Mouse (Mus musculus) cerebellum, adult 2 months (tissue): Measurements from ENCODE around the gene Mfsd4b4. TPM values are rescaled to one million over a fixed set of nuclear protein-coding genes. Genes with fewer than 3 reads are reported as not detected.

Source experiments
- DNase-seq, 2 experiments: peaks; one replicate each; pipeline ENCODE4 v3.0.0; 2021
- H3K27ac ChIP-seq: fragments of 200-500 bp; 2 replicates; pipeline ENCODE4 v1.5.1; 2012; ENCODE audit warnings: low read length, control low read depth, inconsistent platforms; ENCODE audit not compliant: insufficient read depth
- H3K27me3 ChIP-seq: fragments of 200-500 bp; 2 replicates; pipeline ENCODE4 v1.6.1; 2012; ENCODE audit warnings: inconsistent platforms, mild to moderate bottlenecking, low read length, moderate library complexity; ENCODE audit not compliant: control insufficient read depth, insufficient read depth
- H3K4me1 ChIP-seq: fragments of 200-500 bp; 2 replicates; pipeline ENCODE4 v1.6.1; 2011; ENCODE audit warnings: low read length; ENCODE audit not compliant: control insufficient read depth, insufficient read depth
- H3K4me3 ChIP-seq: fragments of 200-500 bp; replicated peaks from 2 replicates; pipeline ENCODE3; 2011; ENCODE audit warnings: mild to moderate bottlenecking, low read depth, low read length, control low read depth; ENCODE audit not compliant: insufficient read depth
- CTCF ChIP-seq: fragments of 200-500 bp; IDR thresholded peaks from 2 replicates; pipeline ENCODE4 v1.5.1; 2011; ENCODE audit warnings: low read depth, mild to moderate bottlenecking, control low read depth, low read length, moderate library complexity, borderline replicate concordance; ENCODE audit not compliant: insufficient read depth
- POLR2A ChIP-seq: fragments of 200-500 bp; IDR thresholded peaks from 2 replicates; pipeline ENCODE4 v1.6.1; 2011; ENCODE audit warnings: low read length, control low read depth, borderline replicate concordance; ENCODE audit not compliant: insufficient read depth
- WGBS: fragments of 180-500 bp; shearing (Covaris S2); methylation state at CpG from one replicate; pipeline ENCODE4 v1.1.7; 2018; 5-methylcytosine and 5-hydroxymethylcytosine counted together
- polyA plus RNA-seq: library from polyadenylated mRNA; depleted of rRNA; stranded (reverse); fragments of >200 nt; gene quantifications from 2 replicates; pipeline ENCODE4 v1.2.3, GENCODE M21; 2012; rRNA removed

The Mfsd4b4 gene
- polyA plus RNA-seq, 1 experiment: 5.4 TPM

DNA sequence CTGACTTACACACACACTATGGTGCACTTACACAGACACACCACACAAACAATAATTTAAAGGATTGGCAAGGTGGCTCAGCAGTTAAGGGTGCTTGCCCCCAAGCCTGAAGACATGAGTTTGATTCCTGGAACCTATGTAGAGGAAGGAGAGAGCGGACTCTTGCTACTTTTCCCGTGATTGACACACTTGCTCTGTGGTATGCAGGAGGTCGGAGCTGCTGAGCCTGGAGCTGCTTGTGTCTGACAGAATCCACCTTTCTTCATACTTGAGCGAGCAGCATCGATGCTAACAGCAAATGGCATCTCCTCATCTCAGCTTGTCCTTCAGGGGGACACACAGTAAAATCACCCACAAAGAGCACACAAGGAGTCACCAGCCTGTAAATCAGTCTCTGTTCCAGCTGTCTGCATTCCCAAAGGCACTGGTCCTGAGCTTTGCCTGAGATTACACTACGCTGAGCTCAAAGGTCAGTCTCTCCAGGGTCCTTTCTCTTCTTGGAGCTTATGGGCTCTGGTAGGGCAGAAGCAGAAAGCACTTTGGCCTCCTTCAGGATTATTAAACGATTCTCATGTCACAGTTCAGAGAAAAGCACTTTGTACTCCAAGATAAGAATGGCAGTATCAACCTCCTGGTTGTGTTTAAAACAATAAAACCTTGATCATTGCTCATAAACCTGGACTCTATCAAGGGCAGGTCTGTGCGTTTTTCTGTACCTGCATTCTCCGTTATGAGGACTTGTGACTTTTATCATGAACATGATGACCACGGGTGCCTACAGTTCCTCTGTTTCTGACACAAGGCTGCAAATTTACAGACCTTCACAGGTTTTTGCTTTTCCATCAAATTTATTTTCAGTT lies 8.0 kb upstream of the Mfsd4b4 start:
- no peak overlapping the region for H3K4me3 ChIP-seq
- no peak for DNase-seq
- no peak for TF ChIP-seq CTCF
- TF ChIP-seq POLR2A: no peak
- H3K4me1 ChIP-seq: no peaks in the 10 kb centered on the region
- no peaks in the 10 kb centered on the region for H3K27me3 ChIP-seq
- 80% methylated on average over 10 of the region's 10 CpGs for WGBS
- H3K27ac ChIP-seq: no peak overlapping the region

- no peak for DNase-seq
- Histone ChIP-seq H3K4me3 (no peak overlapping the region), H3K4me1 (no peaks in the 10 kb centered on the region), H3K27me3 (no peaks in the 10 kb centered on the region), H3K27ac (no peak overlapping the region)
- 82% methylated on average over 3 of the region's 3 CpGs for WGBS
- no peak for TF ChIP-seq POLR2A
- no peak for TF ChIP-seq CTCF
These were observed 5.2 kb upstream of the Mfsd4b4 start for GRCm38 (mm10) chr10:39904191-39904590.

DNA sequence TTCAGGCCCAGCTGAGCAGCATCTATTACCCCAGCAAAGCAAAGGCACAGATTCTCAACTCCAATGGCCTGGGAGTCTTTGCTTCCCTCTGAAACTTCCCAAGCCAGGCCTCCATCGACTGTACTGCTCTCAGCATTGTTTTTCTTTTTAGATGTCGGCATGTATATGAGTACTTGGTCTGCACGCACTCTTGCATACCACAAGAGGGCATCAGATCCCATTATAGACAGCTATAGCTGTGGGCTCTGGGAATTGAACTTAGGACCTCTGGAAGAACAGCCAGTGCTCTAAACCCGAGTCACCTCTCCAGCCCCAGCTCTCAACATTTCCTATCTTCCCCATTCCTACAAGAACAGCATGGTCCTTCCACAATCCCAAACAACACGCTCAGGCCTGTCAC lies 2.5 kb downstream of the Mfsd4b4 start:
- Histone ChIP-seq H3K27me3 (no peaks in the 10 kb centered on the region), H3K27ac (no peak overlapping the region), H3K4me1 (no peaks in the 10 kb centered on the region; the same call in 1 of the 2 replicates), H3K4me3 (no peak overlapping the region)
- TF ChIP-seq CTCF: no peak
- TF ChIP-seq POLR2A: no peak
- 90% methylated on average over 5 of the region's 5 CpGs for WGBS
- no peak for DNase-seq

DNA sequence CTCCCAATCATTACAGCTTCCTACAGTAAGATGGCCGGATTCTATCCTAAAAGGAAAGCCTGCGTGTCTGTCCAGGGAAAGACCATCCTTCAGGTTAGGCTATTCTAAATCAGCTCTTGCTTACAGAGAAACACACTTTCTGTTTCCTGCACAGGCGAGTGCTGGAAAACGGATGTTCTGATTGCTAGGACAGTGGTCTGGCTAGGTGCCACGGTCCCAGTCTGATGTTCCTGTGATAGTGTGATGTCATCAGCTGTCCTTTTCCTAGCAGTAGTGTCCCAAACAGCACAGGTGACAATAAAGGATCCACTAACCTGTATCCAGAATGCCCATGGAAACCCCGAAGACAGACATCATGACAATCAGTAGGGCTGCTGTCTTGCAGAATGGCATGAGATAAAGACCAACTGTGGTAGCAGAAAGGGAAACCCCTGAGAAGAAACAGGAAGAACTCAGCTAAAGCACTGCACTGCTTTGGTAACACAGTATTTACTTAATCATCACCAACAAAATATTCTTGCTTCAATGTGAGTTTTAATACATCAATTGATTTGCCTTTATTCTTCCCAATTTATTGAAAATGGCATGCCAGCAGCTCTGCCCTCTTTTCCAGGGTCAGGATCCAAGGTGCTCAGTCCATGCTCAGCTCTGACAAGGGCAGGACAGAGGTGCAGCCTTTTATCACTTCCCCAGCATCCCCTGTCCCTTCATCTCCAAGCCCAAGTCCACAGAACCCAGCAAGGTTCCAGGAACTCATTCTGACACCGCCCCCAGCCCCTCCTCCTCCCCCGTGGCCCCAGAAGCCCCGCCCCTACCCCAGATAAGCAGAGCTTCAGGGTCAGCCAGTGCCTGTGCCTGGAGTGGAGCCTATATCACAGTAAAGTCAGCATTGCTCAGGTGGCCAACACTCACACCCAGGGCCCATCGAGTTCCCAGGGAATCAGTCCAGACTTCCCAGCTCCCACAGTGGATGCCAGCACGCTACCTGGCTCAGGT lies 5.0 kb downstream of the Mfsd4b4 start:
- no peak overlapping the region for H3K27ac ChIP-seq
- H3K4me1 ChIP-seq: no peaks in the 10 kb centered on the region; the same call in 1 of the 2 replicates
- WGBS: 74% methylated on average over 11 of the region's 11 CpGs
- TF ChIP-seq CTCF (no peak), POLR2A (no peak)
- H3K4me3 ChIP-seq: no peak overlapping the region
- no peak for DNase-seq
- H3K27me3 ChIP-seq: no peaks in the 10 kb centered on the region

DNA sequence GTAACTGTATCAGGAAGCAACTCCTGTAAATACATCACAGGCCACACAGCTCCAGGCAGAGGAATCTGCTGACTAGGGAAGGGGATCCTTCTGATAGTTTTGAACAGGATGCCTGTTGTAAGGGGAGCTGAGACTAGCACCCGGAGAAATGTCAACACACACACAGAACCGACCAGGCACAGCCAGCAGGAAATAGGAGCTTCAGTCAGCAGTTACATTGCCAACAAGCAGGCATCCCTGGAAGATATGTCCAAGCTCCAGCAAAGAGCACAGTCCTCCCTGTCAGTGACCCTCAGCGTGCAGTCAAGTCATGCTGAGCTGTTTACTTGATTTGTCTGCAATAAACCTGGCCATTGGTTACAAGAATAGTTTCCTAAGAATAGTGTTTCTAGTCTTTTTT lies 10.4 kb downstream of the Mfsd4b4 start:
- TF ChIP-seq POLR2A (no peak), CTCF (no peak)
- Histone ChIP-seq H3K27ac (no peak overlapping the region), H3K4me1 (no peaks in the 10 kb centered on the region), H3K27me3 (no peaks in the 10 kb centered on the region), H3K4me3 (no peak overlapping the region)
- DNase-seq: no peak
- 75% methylated on average over 3 of the region's 3 CpGs for WGBS

DNA sequence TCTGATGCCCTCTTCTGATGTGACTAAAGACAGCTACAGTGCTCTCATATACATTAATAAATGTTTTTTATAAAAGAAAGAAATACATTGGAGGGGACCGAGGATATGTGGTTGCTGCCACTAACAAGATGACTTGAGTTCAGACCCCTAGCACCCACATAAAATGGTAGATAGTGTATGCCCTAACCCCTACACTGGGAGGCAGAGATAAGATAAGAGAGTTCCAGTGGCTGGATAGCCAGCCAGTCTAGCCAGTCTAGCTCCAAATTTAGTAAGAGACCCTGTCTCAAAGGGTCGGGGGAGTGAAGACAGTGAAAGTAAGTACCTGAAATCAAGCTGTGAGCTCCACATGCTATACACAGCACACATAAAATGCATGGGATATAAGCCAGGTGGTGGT lies 33.5 kb downstream of the Mfsd4b4 start:
- 79% methylated on average over 2 of the region's 2 CpGs for WGBS
- H3K27ac ChIP-seq: no peak overlapping the region
- H3K4me1 ChIP-seq: no peaks in the 10 kb centered on the region
- H3K27me3 ChIP-seq: no peaks in the 10 kb centered on the region
- no peak overlapping the region for H3K4me3 ChIP-seq
- no peak for DNase-seq
- no peak for TF ChIP-seq POLR2A
- TF ChIP-seq CTCF: no peak

DNA sequence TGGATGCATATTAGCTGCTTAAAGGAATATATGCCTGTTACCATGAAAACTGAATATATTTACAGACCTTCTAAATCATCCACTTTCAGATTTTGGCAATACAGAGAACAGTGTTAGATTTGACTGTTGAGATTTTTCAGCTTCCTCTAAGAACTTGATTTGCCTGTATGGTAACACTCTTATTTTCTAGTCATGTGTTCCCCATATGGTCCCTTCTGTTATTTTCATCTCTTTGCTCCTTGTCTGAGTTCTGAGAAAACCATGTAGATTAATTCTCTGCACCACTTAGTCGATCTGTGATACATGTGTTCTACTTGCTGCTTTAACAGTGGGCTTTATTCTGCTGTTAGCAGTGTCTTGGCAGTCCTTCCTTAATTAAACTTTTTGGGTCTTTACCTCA lies 56.4 kb downstream of the Mfsd4b4 start:
- 89% methylated on average over 1 of the region's 1 CpGs for WGBS
- no peaks in the 10 kb centered on the region for H3K27me3 ChIP-seq
- DNase-seq: no peak
- no peak overlapping the region for H3K4me3 ChIP-seq
- H3K4me1 ChIP-seq: no peaks in the 10 kb centered on the region
- TF ChIP-seq POLR2A (no peak), CTCF (no peak)
- H3K27ac ChIP-seq: no peak overlapping the region

Other genes starting within 250 kb of the Mfsd4b4 start
- 51.9 and 59.2 TPM in 2 replicates for gene Rev3l, start 167.1 kb downstream of the Mfsd4b4 start, polyA plus RNA-seq
- not detected in 2 replicates for gene Mfsd4b2, start 27.7 kb upstream of the Mfsd4b4 start, polyA plus RNA-seq
- 0.07 and 0.13 TPM in 2 replicates for gene Mfsd4b3, start 60.9 kb upstream of the Mfsd4b4 start, polyA plus RNA-seq
- 0.08 and 0.13 TPM in 2 replicates for gene Mfsd4b5, start 87.4 kb upstream of the Mfsd4b4 start, polyA plus RNA-seq
- gene Mfsd4b1, start 126.0 kb upstream of the Mfsd4b4 start, polyA plus RNA-seq: 0.62 and 0.69 TPM in 2 replicates
- 3.6 and 5.0 TPM in 2 replicates for gene Slc16a10, start 243.0 kb upstream of the Mfsd4b4 start, polyA plus RNA-seq